Mouse (Mus musculus): ENCODE results near the gene Tbcd. TPM values are rescaled to one million over a fixed set of nuclear protein-coding genes. Genes with fewer than 3 reads are reported as not detected.

The Tbcd gene
- total and polyA plus RNA-seq, 3 experiments, result 62.1 to 86.7 (median 70.4) TPM

DNA sequence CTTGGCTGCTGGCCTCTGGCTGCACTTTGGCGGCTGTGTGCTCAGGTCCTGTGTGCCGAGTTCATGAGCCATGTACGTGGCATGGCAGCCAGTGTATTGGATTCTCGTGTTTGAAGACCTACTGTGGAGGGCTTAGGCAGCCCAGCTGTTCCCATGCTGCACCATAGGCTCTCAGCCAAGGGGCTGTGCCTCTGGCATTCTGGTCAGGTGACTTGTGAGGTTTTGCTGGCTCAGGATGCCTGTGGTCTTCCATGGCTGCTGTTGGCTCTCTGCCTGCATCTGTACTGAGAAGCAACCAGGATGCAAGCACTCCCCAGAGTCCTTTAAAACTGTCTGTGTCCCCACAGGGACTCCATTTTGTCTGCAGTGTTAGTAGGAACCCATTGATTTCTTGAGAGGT lies 100.4 kb downstream of the Tbcd start:
- no peaks in the 10 kb centered on the region for H3K27me3 ChIP-seq (replicated peaks)
- in situ Hi-C loops (cut with MboI; ENCODE audit: low pct_ligation_motif_present, low pct_unique_long_range_greater_than_20kb, low sequenced_read_pairs), result no loop called here
- H3K9me3 ChIP-seq (replicated peaks; ENCODE audit: low read length), result no peaks in the 10 kb centered on the region
- H3K4me2 ChIP-seq (ENCODE audit: insufficient read depth, low read depth, poor library complexity, severe bottlenecking), result no peak overlapping the region
- H3K27ac ChIP-seq (ENCODE audit: insufficient read depth, low read depth), result no peak overlapping the region
- H3K36me3 ChIP-seq (replicated peaks in 1 of 2; ENCODE audit: control insufficient read depth in 1 of 2, insufficient read depth in 1 of 2, low read length in 1 of 2), result peaks cover 0 to 52% of the 10 kb centered on the region in 2 experiments
- H3K9ac ChIP-seq (ENCODE audit: insufficient read depth, low read depth), result no peak overlapping the region
- peaks cover 2 to 59% of the 10 kb centered on the region in 2 experiments for H3K4me1 ChIP-seq (ENCODE audit: control insufficient read depth in 1 of 2, insufficient read depth in 2 of 2)
- dilution Hi-C loops (cut with MboI; ENCODE audit: extremely low pct_ligation_motif_present, extremely low pct_unique_long_range_greater_than_20kb, low sequenced_read_pairs), result no loop called here
- no peak overlapping the region for H3K4me3 ChIP-seq (replicated peaks in 1 of 3; ENCODE audit: low read depth in 2 of 3, low read length in 2 of 3, poor library complexity in 1 of 3)
- TF ChIP-seq IRF4 (IDR thresholded peaks at IDR 0.05; ENCODE audit: low read depth, low read length), result no peak
- TF ChIP-seq JUN (IDR thresholded peaks at IDR 0.05; ENCODE audit: insufficient read depth, low read depth, low read length), result no peak
- TF ChIP-seq E2F4 (IDR thresholded peaks at IDR 0.05; ENCODE audit: insufficient replicate concordance, low read depth, low read length), result no peak
- no peak for TF ChIP-seq EP300 (IDR thresholded peaks at IDR 0.05; ENCODE audit: low read length)
- TF ChIP-seq ETS1 (conservative IDR thresholded peaks at IDR 0.05; ENCODE audit: low read depth, low read length), result no peak
- TF ChIP-seq UBTF (IDR thresholded peaks at IDR 0.05; ENCODE audit: low read depth, low read length), result no peak
- no peak for TF ChIP-seq ZC3H11A (IDR thresholded peaks at IDR 0.05; ENCODE audit: low read depth, low read length)
- TF ChIP-seq JUND (conservative IDR thresholded peaks at IDR 0.05; ENCODE audit: low read depth, low read length), result no peak
- TF ChIP-seq USF2 (conservative IDR thresholded peaks at IDR 0.05; ENCODE audit: low read depth, low read length), result no peak
- no peak for TF ChIP-seq SMC3 (IDR thresholded peaks at IDR 0.05; ENCODE audit: low read depth, low read length)
- no peak for TF ChIP-seq MEF2A (IDR thresholded peaks at IDR 0.05; ENCODE audit: borderline replicate concordance, low read depth, low read length)
- TF ChIP-seq GABPA (IDR thresholded peaks at IDR 0.05; ENCODE audit: insufficient replicate concordance, low read depth, low read length), result no peak
- no peak for TF ChIP-seq CTCF (conservative IDR thresholded peaks at IDR 0.05 in 1 of 2, IDR thresholded peaks at IDR 0.05 in 1 of 2; ENCODE audit: low read depth in 2 of 2, low read length in 2 of 2)
- TF ChIP-seq TBP (conservative IDR thresholded peaks at IDR 0.05; ENCODE audit: low read depth, low read length), result no peak
- TF ChIP-seq ZMIZ1 (IDR thresholded peaks at IDR 0.05; ENCODE audit: low read depth, low read length), result no peak
- TF ChIP-seq ELF1 (IDR thresholded peaks at IDR 0.05; ENCODE audit: low read depth, low read length), result no peak
- H3K79me2 ChIP-seq (replicated peaks; ENCODE audit: control insufficient read depth, extremely low read depth, insufficient read depth, poor library complexity, severe bottlenecking), result no peaks in the 10 kb centered on the region
- no peak for DNase-seq (ENCODE audit: extremely low read depth)

GRCm38 (mm10) chr11:121552846-121553457 lies 101.2 kb downstream of the Tbcd start:
- Histone ChIP-seq H3K36me3 (replicated peaks in 1 of 2; ENCODE audit: control insufficient read depth in 1 of 2, insufficient read depth in 1 of 2, low read length in 1 of 2) (peaks cover 0 to 59% of the 10 kb centered on the region in 2 experiments), H3K4me2 (ENCODE audit: insufficient read depth, low read depth, poor library complexity, severe bottlenecking) (no peak overlapping the region), H3K27ac (ENCODE audit: insufficient read depth, low read depth) (no peak overlapping the region), H3K4me3 (replicated peaks in 1 of 3; ENCODE audit: low read depth in 2 of 3, low read length in 2 of 3, poor library complexity in 1 of 3) (no peak overlapping the region), H3K9ac (ENCODE audit: insufficient read depth, low read depth) (no peak overlapping the region), H3K9me3 (replicated peaks; ENCODE audit: low read length) (no peaks in the 10 kb centered on the region), H3K27me3 (replicated peaks) (no peaks in the 10 kb centered on the region), H3K79me2 (replicated peaks; ENCODE audit: control insufficient read depth, extremely low read depth, insufficient read depth, poor library complexity, severe bottlenecking) (no peaks in the 10 kb centered on the region), H3K4me1 (ENCODE audit: control insufficient read depth in 1 of 2, insufficient read depth in 2 of 2) (peaks cover 2 to 52% of the 10 kb centered on the region in 2 experiments)
- no peak for TF ChIP-seq NELFE (IDR thresholded peaks at IDR 0.05; ENCODE audit: low read depth, low read length)
- TF ChIP-seq MAFK (IDR thresholded peaks at IDR 0.05; ENCODE audit: insufficient replicate concordance, low read length), result 0 out of 2 replicates have a peak, but pooled peaks have one; percentile 53
- no peak for TF ChIP-seq ZC3H11A (IDR thresholded peaks at IDR 0.05; ENCODE audit: low read depth, low read length)
- 0 out of 2 replicates have a peak, but pooled peaks have one; percentile 13 for TF ChIP-seq JUND (conservative IDR thresholded peaks at IDR 0.05; ENCODE audit: low read depth, low read length)
- in situ Hi-C loops (cut with MboI; ENCODE audit: low pct_ligation_motif_present, low pct_unique_long_range_greater_than_20kb, low sequenced_read_pairs), result no loop called here
- dilution Hi-C loops (cut with MboI; ENCODE audit: extremely low pct_ligation_motif_present, extremely low pct_unique_long_range_greater_than_20kb, low sequenced_read_pairs), result no loop called here
- no peak for DNase-seq (ENCODE audit: extremely low read depth)

Measured in CH12.LX (cell line).